In genomic region chr15:86013656-86014055, GRCm38 (mm10) we compare ENCODE assay signal across 15 mouse cellular contexts. TPM values are rescaled to one million over a fixed set of nuclear protein-coding genes. Genes with fewer than 3 reads are reported as not detected.
DNase-seq lines count a peak whose midpoint lies in the region; ATAC-seq and TF ChIP-seq lines count a peak whose summit lies in the region.
"Had no signal": no experiment of that assay in that cellular context is flagged by ENCODE, and none has a peak within 500 bp of the region (broad histone marks: within the 10 kb centered on the region; RNA-seq: fewer than 3 reads in every experiment).

No protein-coding gene starts in this region.

- no peak overlapping the region for H3K4me2 ChIP-seq in hindbrain, embryonic 11.5 days (replicated peaks; ENCODE audit: low read depth, low read length)
- H3K4me2 ChIP-seq in hindbrain, postnatal 0 days (ENCODE audit: low read depth, low read length) = no peak overlapping the region
- no peak overlapping the region for H3K4me2 ChIP-seq in embryonic facial prominence, embryonic 14.5 days (ENCODE audit: low read depth, low read length)
- no peak overlapping the region for H3K4me2 ChIP-seq in midbrain, embryonic 13.5 days (replicated peaks)
- no peak overlapping the region for H3K4me2 ChIP-seq in intestine, embryonic 16.5 days (ENCODE audit: low read depth, low read length)
- H3K4me2 ChIP-seq: liver, embryonic 11.5 days had no signal

- TF ChIP-seq CTCF in hindbrain, postnatal 0 days (IDR thresholded peaks at IDR 0.05; ENCODE audit: low read depth) = no peak
- TF ChIP-seq CTCF in G1E (IDR thresholded peaks at IDR 0.05; ENCODE audit: low read depth, low read length) = no peak

- no peak for DNase-seq in hindbrain, embryonic 11.5 days (ENCODE audit: low spot score)
- DNase-seq in hindbrain, postnatal 0 days (ENCODE audit: low spot score) = no peak
- no peak for DNase-seq in G1E (ENCODE audit: low spot score)
- DNase-seq in embryonic facial prominence, embryonic 14.5 days (ENCODE audit: low spot score) = no peak
- no peak for DNase-seq in layer of hippocampus, postnatal 25 days (ENCODE audit: extremely low spot score in 1 of 2, low spot score in 1 of 2)
- DNase-seq in lung, postnatal 25 days (ENCODE audit: low spot score) = no peak
- DNase-seq: cerebellum, postnatal 36 days; heart, adult 18-20 months; heart, postnatal 4 days; kidney, adult 9 months; right cerebral cortex, postnatal 14 days had no signal

- H3K36me3 ChIP-seq in hindbrain, embryonic 11.5 days (ENCODE audit: control insufficient read depth, insufficient read depth, low read length) = no peaks in the 10 kb centered on the region; the same call in 1 of the 2 replicates
- no peaks in the 10 kb centered on the region for H3K36me3 ChIP-seq in hindbrain, postnatal 0 days (ENCODE audit: insufficient read depth, low read length)
- peaks cover 8% of the 10 kb centered on the region for H3K36me3 ChIP-seq in G1E (replicated peaks)
- no peaks in the 10 kb centered on the region for H3K36me3 ChIP-seq in embryonic facial prominence, embryonic 14.5 days (ENCODE audit: control insufficient read depth, insufficient read depth, low read length)
- H3K36me3 ChIP-seq in midbrain, embryonic 13.5 days = no peaks in the 10 kb centered on the region
- H3K36me3 ChIP-seq in intestine, embryonic 16.5 days (ENCODE audit: control insufficient read depth, insufficient read depth, low read length) = no peaks in the 10 kb centered on the region

- no peak overlapping the region for H3K4me3 ChIP-seq in hindbrain, embryonic 11.5 days (ENCODE audit: low read depth, low read length)
- H3K4me3 ChIP-seq in hindbrain, postnatal 0 days (ENCODE audit: low read length) = no peak overlapping the region
- H3K4me3 ChIP-seq in G1E (ENCODE audit: low read depth, low read length) = peak overlapping the region; percentile 58; the same call in 1 of the 2 replicates
- no peak overlapping the region for H3K4me3 ChIP-seq in embryonic facial prominence, embryonic 14.5 days (ENCODE audit: low read depth, low read length)
- no peak overlapping the region for H3K4me3 ChIP-seq in midbrain, embryonic 13.5 days (replicated peaks)
- no peak overlapping the region for H3K4me3 ChIP-seq in intestine, embryonic 16.5 days (ENCODE audit: low read length)
- H3K4me3 ChIP-seq: megakaryocyte, embryonic 14.5 days had no signal

- no peaks in the 10 kb centered on the region for H3K9me3 ChIP-seq in hindbrain, embryonic 11.5 days (ENCODE audit: control insufficient read depth, low read length)
- no peaks in the 10 kb centered on the region for H3K9me3 ChIP-seq in hindbrain, postnatal 0 days (ENCODE audit: low read length)
- peaks cover 3% of the 10 kb centered on the region for H3K9me3 ChIP-seq in G1E (replicated peaks)
- H3K9me3 ChIP-seq in embryonic facial prominence, embryonic 14.5 days (ENCODE audit: control insufficient read depth, low read length) = 0 out of 2 replicates have a peak, but pooled peaks cover under 1% of the 10 kb centered on the region
- H3K9me3 ChIP-seq in midbrain, embryonic 13.5 days = no peaks in the 10 kb centered on the region
- H3K9me3 ChIP-seq in intestine, embryonic 16.5 days (ENCODE audit: control insufficient read depth, low read length) = no peaks in the 10 kb centered on the region

- H3K27me3 ChIP-seq in hindbrain, embryonic 11.5 days (ENCODE audit: control insufficient read depth, insufficient read depth, low read length) = no peaks in the 10 kb centered on the region
- H3K27me3 ChIP-seq in hindbrain, postnatal 0 days (ENCODE audit: insufficient read depth, low read length) = no peaks in the 10 kb centered on the region
- H3K27me3 ChIP-seq in G1E (ENCODE audit: insufficient read depth, low read length) = 0 out of 2 replicates have a peak, but pooled peaks cover 3% of the 10 kb centered on the region
- H3K27me3 ChIP-seq in embryonic facial prominence, embryonic 14.5 days (replicated peaks; ENCODE audit: control insufficient read depth, insufficient read depth, low read length) = no peaks in the 10 kb centered on the region
- H3K27me3 ChIP-seq in midbrain, embryonic 13.5 days = no peaks in the 10 kb centered on the region
- H3K27me3 ChIP-seq in intestine, embryonic 16.5 days (replicated peaks; ENCODE audit: control insufficient read depth, insufficient read depth, low read length) = 0 out of 2 replicates have a peak, but pooled peaks cover 2% of the 10 kb centered on the region

- no peak overlapping the region for H3K9ac ChIP-seq in hindbrain, embryonic 11.5 days (ENCODE audit: low read depth, low read length)
- H3K9ac ChIP-seq in hindbrain, postnatal 0 days (replicated peaks; ENCODE audit: low read length) = no peak overlapping the region; the same call in 1 of the 2 replicates
- no peak overlapping the region for H3K9ac ChIP-seq in embryonic facial prominence, embryonic 14.5 days (ENCODE audit: low read depth, low read length)
- H3K9ac ChIP-seq in midbrain, embryonic 13.5 days (replicated peaks) = no peak overlapping the region
- no peak overlapping the region for H3K9ac ChIP-seq in intestine, embryonic 16.5 days (ENCODE audit: low read depth, low read length)

- peak; percentile 59; the same call in 1 of the 2 replicates for ATAC-seq in hindbrain, embryonic 11.5 days (ENCODE audit: low FRiP score)
- ATAC-seq in hindbrain, postnatal 0 days = no peak
- no peak; the same call in 1 of the 2 replicates for ATAC-seq in G1E (ENCODE audit: extremely low read depth, insufficient number of reproducible peaks, low FRiP score, poor library complexity, severe bottlenecking)
- ATAC-seq in embryonic facial prominence, embryonic 14.5 days (ENCODE audit: low read depth) = 0 out of 2 replicates have a peak, but pooled peaks have one; percentile 56
- ATAC-seq in midbrain, embryonic 13.5 days = peak; percentile 51; the same call in 1 of the 2 replicates
- no peak for ATAC-seq in intestine, embryonic 16.5 days

- no peak overlapping the region for H3K27ac ChIP-seq in hindbrain, embryonic 11.5 days (ENCODE audit: low read depth, low read length)
- H3K27ac ChIP-seq in hindbrain, postnatal 0 days = no peak overlapping the region
- H3K27ac ChIP-seq in embryonic facial prominence, embryonic 14.5 days (replicated peaks; ENCODE audit: low read depth, low read length) = no peak overlapping the region
- H3K27ac ChIP-seq in midbrain, embryonic 13.5 days = no peak overlapping the region
- H3K27ac ChIP-seq in intestine, embryonic 16.5 days (ENCODE audit: low read length) = no peak overlapping the region

- WGBS in hindbrain, embryonic 11.5 days = 34% methylated on average over 10 of the region's 10 CpGs
- 25% methylated on average over 10 of the region's 10 CpGs for WGBS in hindbrain, postnatal 0 days
- 50% methylated on average over 10 of the region's 10 CpGs for WGBS in embryonic facial prominence, embryonic 14.5 days
- 15% methylated on average over 10 of the region's 10 CpGs for WGBS in midbrain, embryonic 13.5 days
- 54% methylated on average over 10 of the region's 10 CpGs for WGBS in intestine, embryonic 16.5 days

- H3K4me1 ChIP-seq in hindbrain, embryonic 11.5 days (replicated peaks; ENCODE audit: control insufficient read depth, insufficient read depth, low read length) = peaks cover 12% of the 10 kb centered on the region
- H3K4me1 ChIP-seq in hindbrain, postnatal 0 days (ENCODE audit: insufficient read depth, low read length) = peaks cover 14% of the 10 kb centered on the region
- peaks cover 52% of the 10 kb centered on the region for H3K4me1 ChIP-seq in G1E (ENCODE audit: insufficient read depth, low read depth, low read length)
- no peaks in the 10 kb centered on the region for H3K4me1 ChIP-seq in embryonic facial prominence, embryonic 14.5 days (ENCODE audit: control insufficient read depth, insufficient read depth, low read length)
- H3K4me1 ChIP-seq in midbrain, embryonic 13.5 days (replicated peaks) = peaks cover 20% of the 10 kb centered on the region
- H3K4me1 ChIP-seq in intestine, embryonic 16.5 days (ENCODE audit: control insufficient read depth, insufficient read depth, low read length) = peaks cover 13% of the 10 kb centered on the region

RNA-seq across cellular contexts. Expression of gene Celsr1, which starts 19.9 kb away (rescaled TPM):
- polyA plus RNA-seq in hindbrain, embryonic 11.5 days (2014; fragmentation: Nextera tagmentation; extraction: Ambion mirVana) = 4.6 and 5.1 TPM in 2 replicates
- total RNA-seq in hindbrain, postnatal 0 days (2014; rRNA removed) = 16.4 and 19.4 TPM in 2 replicates
- polyA plus RNA-seq in hindbrain, postnatal 0 days (2015; fragmentation: Nextera tagmentation; extraction: Ambion mirVana) = 0.98 and 0.99 TPM in 2 replicates
- total RNA-seq in G1E (2014; fragmentation: Nextera tagmentation) = 4.6 and 4.7 TPM in 2 replicates
- total RNA-seq in G1E (2017) = 1.3 TPM in 2 replicates
- polyA plus RNA-seq in G1E (2012) = 21.7 and 27.6 TPM in 2 replicates
- polyA plus RNA-seq in embryonic facial prominence, embryonic 14.5 days (2014; fragmentation: Nextera tagmentation; extraction: Ambion mirVana) = 5.5 TPM in 2 replicates
- 2.0 and 2.7 TPM in 2 replicates for polyA plus RNA-seq in midbrain, embryonic 13.5 days (2015; fragmentation: Nextera tagmentation; extraction: Ambion mirVana)
- total RNA-seq in layer of hippocampus, postnatal 25 days (2021) = 1 to 10 TPM; 4.5 to 6.1 TPM
- polyA plus RNA-seq in intestine, embryonic 16.5 days (2015; fragmentation: Nextera tagmentation; extraction: Ambion mirVana) = 0.51 and 0.70 TPM in 2 replicates

RNA-seq across cellular contexts. Expression of gene Gramd4, which starts 43.8 kb away (rescaled TPM):
- 8.7 and 10.1 TPM in 2 replicates for polyA plus RNA-seq in hindbrain, embryonic 11.5 days (2014; fragmentation: Nextera tagmentation; extraction: Ambion mirVana)
- total RNA-seq in hindbrain, postnatal 0 days (2014; rRNA removed) = 36.2 and 40.9 TPM in 2 replicates
- 18.6 and 19.0 TPM in 2 replicates for polyA plus RNA-seq in hindbrain, postnatal 0 days (2015; fragmentation: Nextera tagmentation; extraction: Ambion mirVana)
- total RNA-seq in G1E (2014; fragmentation: Nextera tagmentation) = 23.2 and 23.6 TPM in 2 replicates
- total RNA-seq in G1E (2017) = 55.4 and 56.8 TPM in 2 replicates
- 33.4 and 35.2 TPM in 2 replicates for polyA plus RNA-seq in G1E (2012)
- polyA plus RNA-seq in embryonic facial prominence, embryonic 14.5 days (2014; fragmentation: Nextera tagmentation; extraction: Ambion mirVana) = 7.6 and 10.8 TPM in 2 replicates
- polyA plus RNA-seq in midbrain, embryonic 13.5 days (2015; fragmentation: Nextera tagmentation; extraction: Ambion mirVana) = 31.3 and 34.3 TPM in 2 replicates
- total RNA-seq in layer of hippocampus, postnatal 25 days (2021) = 10 to 100 TPM; 25.9 to 27.7 TPM
- polyA plus RNA-seq in intestine, embryonic 16.5 days (2015; fragmentation: Nextera tagmentation; extraction: Ambion mirVana) = 9.1 and 9.5 TPM in 2 replicates

Comparison
In these comparisons a context has a peak if more than half of its experiments do, and no peak if none do; other contexts are left out.
1. ATAC-seq: peak in hindbrain, embryonic 11.5 days (single experiment), embryonic facial prominence, embryonic 14.5 days (single experiment) and midbrain, embryonic 13.5 days (single experiment); none in hindbrain, postnatal 0 days (single experiment), G1E (single experiment) and intestine, embryonic 16.5 days (single experiment).